Mouse (Mus musculus) C2C12 (cell line): ENCODE measurements around the gene Il2rb. TPM values are rescaled to one million over a fixed set of nuclear protein-coding genes. Genes with fewer than 3 reads are reported as not detected.

ENCODE experiments used
- H3K27me3 ChIP-seq: one replicate; pipeline ENCODE4 v1.6.1; 2011; ENCODE audit not compliant: control insufficient read depth, insufficient read depth, insufficient read length
- H3K36me3 ChIP-seq: one replicate; pipeline ENCODE4 v1.6.1; 2011; ENCODE audit not compliant: control insufficient read depth, insufficient read depth
- H3K4me3 ChIP-seq: one replicate; pipeline ENCODE4 v1.5.1; 2011; ENCODE audit warnings: mild to moderate bottlenecking, control low read depth; ENCODE audit not compliant: poor library complexity, insufficient read depth, severe bottlenecking
- H3K79me2 ChIP-seq: one replicate; pipeline ENCODE4 v1.6.1; 2011; ENCODE audit not compliant: control insufficient read depth, insufficient read depth
- H3K79me3 ChIP-seq: one replicate; pipeline ENCODE4 v1.6.1; 2011; ENCODE audit warnings: low read depth, control low read depth
- H3ac ChIP-seq: one replicate; pipeline ENCODE3; 2011; ENCODE audit warnings: low read depth; ENCODE audit not compliant: control insufficient read depth, insufficient read length
- CEBPB ChIP-seq: IDR thresholded peaks from one replicate; pipeline ENCODE4 v1.6.1; 2011; ENCODE audit warnings: low read depth, mild to moderate bottlenecking, control low read depth, moderate library complexity
- CTCF ChIP-seq: IDR thresholded peaks from one replicate; pipeline ENCODE4 v1.5.1; 2011; ENCODE audit not compliant: control insufficient read depth, insufficient read depth, insufficient read length
- FOSL1 ChIP-seq: IDR thresholded peaks from one replicate; pipeline ENCODE4 v1.8.0; 2011; ENCODE audit warnings: mild to moderate bottlenecking, low read length; ENCODE audit not compliant: poor library complexity, insufficient read depth, severe bottlenecking
- MAX ChIP-seq: IDR thresholded peaks from one replicate; pipeline ENCODE4 v1.6.1; 2011; ENCODE audit warnings: mild to moderate bottlenecking, control low read depth
- MYOD1 ChIP-seq: IDR thresholded peaks from one replicate; pipeline ENCODE4 v1.6.1; 2011; ENCODE audit warnings: low read depth; ENCODE audit not compliant: control insufficient read depth, insufficient read length
- MYOG ChIP-seq: IDR thresholded peaks from one replicate; pipeline ENCODE4 v1.6.1; 2011; ENCODE audit not compliant: control insufficient read depth, insufficient read length; ENCODE audit errors: extremely low read depth
- USF1 ChIP-seq: IDR thresholded peaks from one replicate; pipeline ENCODE4 v1.6.1; 2011; ENCODE audit warnings: low read depth, mild to moderate bottlenecking, control low read depth, moderate library complexity
- polyA plus RNA-seq: library from polyadenylated mRNA; unstranded; fragments of >200 nt; fragmentation: generic; extraction: Trizol; gene quantifications from one replicate; pipeline ENCODE4 v1.2.1, GENCODE M21; 2012; ENCODE audit warnings: missing spikeins

Gene Il2rb
- polyA plus RNA-seq, 1 experiment, result 0.01 TPM

GRCm38 (mm10) chr15:78527973-78528372 lies 32.9 kb upstream of the Il2rb start:
- H3K36me3 ChIP-seq, result peaks cover 4% of the 10 kb centered on the region
- H3ac ChIP-seq, result no peak overlapping the region
- peaks cover 19% of the 10 kb centered on the region for H3K79me2 ChIP-seq
- no peak overlapping the region for H3K4me3 ChIP-seq
- no peak for TF ChIP-seq MAX
- TF ChIP-seq MYOG, result no peak
- no peak for TF ChIP-seq CTCF
- TF ChIP-seq CEBPB, result no peak
- TF ChIP-seq USF1, result no peak
- TF ChIP-seq MYOD1, result no peak
- TF ChIP-seq FOSL1, result no peak
- H3K27me3 ChIP-seq, result no peaks in the 10 kb centered on the region
- H3K79me3 ChIP-seq, result peaks cover 5% of the 10 kb centered on the region

GRCm38 (mm10) chr15:78524163-78524562 lies 29.1 kb upstream of the Il2rb start:
- Histone ChIP-seq H3K27me3 (no peaks in the 10 kb centered on the region), H3K79me3 (peaks cover 5% of the 10 kb centered on the region), H3K79me2 (peaks cover 18% of the 10 kb centered on the region), H3K36me3 (peaks cover 4% of the 10 kb centered on the region), H3K4me3 (no peak overlapping the region), H3ac (no peak overlapping the region)
- TF ChIP-seq USF1 (no peak), CEBPB (no peak), MAX (no peak), FOSL1 (no peak), MYOG (no peak), CTCF (no peak), MYOD1 (no peak)

GRCm38 (mm10) chr15:78521892-78522291 lies 26.8 kb upstream of the Il2rb start:
- Histone ChIP-seq H3K4me3 (no peak overlapping the region), H3ac (no peak overlapping the region), H3K79me2 (no peaks in the 10 kb centered on the region), H3K27me3 (no peaks in the 10 kb centered on the region), H3K79me3 (no peaks in the 10 kb centered on the region), H3K36me3 (peaks cover 4% of the 10 kb centered on the region)
- no peak for TF ChIP-seq FOSL1
- TF ChIP-seq MAX, result no peak
- no peak for TF ChIP-seq MYOG
- TF ChIP-seq USF1, result no peak
- TF ChIP-seq CTCF, result no peak
- TF ChIP-seq MYOD1, result no peak
- no peak for TF ChIP-seq CEBPB

- no peaks in the 10 kb centered on the region for H3K27me3 ChIP-seq
- H3K79me3 ChIP-seq, result no peaks in the 10 kb centered on the region
- peaks cover 2% of the 10 kb centered on the region for H3K36me3 ChIP-seq
- TF ChIP-seq USF1, result no peak
- no peak for TF ChIP-seq MYOD1
- no peak for TF ChIP-seq MAX
- no peak for TF ChIP-seq CTCF
- no peak for TF ChIP-seq MYOG
- TF ChIP-seq FOSL1, result no peak
- no peak for TF ChIP-seq CEBPB
- no peaks in the 10 kb centered on the region for H3K79me2 ChIP-seq
- H3ac ChIP-seq, result no peak overlapping the region
- no peak overlapping the region for H3K4me3 ChIP-seq
Measured at GRCm38 (mm10) chr15:78521331-78521730, 26.3 kb upstream of the Il2rb start.

- TF ChIP-seq CTCF (no peak), MYOD1 (no peak), CEBPB (no peak), USF1 (no peak), MYOG (no peak), MAX (no peak), FOSL1 (no peak)
- Histone ChIP-seq H3K79me3 (no peaks in the 10 kb centered on the region), H3ac (no peak overlapping the region), H3K36me3 (no peaks in the 10 kb centered on the region), H3K27me3 (no peaks in the 10 kb centered on the region), H3K79me2 (no peaks in the 10 kb centered on the region), H3K4me3 (no peak overlapping the region)
Measured at GRCm38 (mm10) chr15:78520112-78520715, 25.1 kb upstream of the Il2rb start.

GRCm38 (mm10) chr15:78518221-78518620 lies 23.1 kb upstream of the Il2rb start:
- no peak overlapping the region for H3K4me3 ChIP-seq
- no peak overlapping the region for H3ac ChIP-seq
- TF ChIP-seq USF1, result no peak
- TF ChIP-seq MAX, result no peak
- no peak for TF ChIP-seq MYOD1
- no peak for TF ChIP-seq FOSL1
- no peak for TF ChIP-seq CEBPB
- TF ChIP-seq MYOG, result no peak
- TF ChIP-seq CTCF, result no peak
- H3K27me3 ChIP-seq, result no peaks in the 10 kb centered on the region
- H3K79me2 ChIP-seq, result no peaks in the 10 kb centered on the region
- no peaks in the 10 kb centered on the region for H3K36me3 ChIP-seq
- no peaks in the 10 kb centered on the region for H3K79me3 ChIP-seq
